Mouse (Mus musculus): ENCODE measurements around the gene Ifit2. TPM values are rescaled to one million over a fixed set of nuclear protein-coding genes. Genes with fewer than 3 reads are reported as not detected.
A peak's percentile ranks its signal among the peaks of the same experiment; 100 is the strongest.
"Not testable (repeated sequence)": the region's sequence is repeated elsewhere in the genome, so short reads cannot be mapped to it uniquely, and the experiment has no call there.

The Ifit2 gene
- polyA plus RNA-seq, 1 experiment from 2014 or later: 7.9 TPM

DNA sequence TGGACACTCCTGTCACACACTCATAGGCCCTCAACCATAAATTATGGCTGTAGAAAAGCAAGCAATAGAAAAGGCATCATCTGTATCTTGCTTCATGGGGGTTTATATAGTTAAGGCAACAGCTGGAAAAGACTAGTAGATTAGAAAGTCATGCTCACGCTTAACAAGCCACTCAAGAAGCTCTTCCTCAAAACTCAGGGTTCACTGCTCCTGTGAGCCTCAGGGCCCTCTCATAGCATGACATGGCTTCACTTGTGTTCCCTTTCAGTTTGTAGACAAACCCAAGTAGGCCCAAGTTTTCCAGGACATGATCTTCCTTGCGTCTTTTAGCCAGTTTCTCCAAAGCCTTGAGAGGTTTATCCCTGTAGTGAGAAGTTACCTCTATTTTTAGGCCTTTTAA lies 43.0 kb downstream of the Ifit2 start:
- Histone ChIP-seq H3K27ac (replicated peaks; ENCODE audit: low read depth, low read length) (no peak overlapping the region), H3K4me2 (ENCODE audit: low read length) (no peak overlapping the region), H3K36me3 (ENCODE audit: control insufficient read depth, insufficient read depth, low read length) (no peaks in the 10 kb centered on the region), H3K9ac (replicated peaks; ENCODE audit: low read length) (no peak overlapping the region), H3K4me1 (ENCODE audit: control insufficient read depth, insufficient read depth, low read length) (0 out of 2 replicates have a peak, but pooled peaks cover 2% of the 10 kb centered on the region), H3K9me3 (ENCODE audit: control insufficient read depth, low read length) (no peaks in the 10 kb centered on the region), H3K4me3 (replicated peaks; ENCODE audit: low read depth, low read length) (no peak overlapping the region), H3K27me3 (ENCODE audit: control insufficient read depth, insufficient read depth, low read length) (no peaks in the 10 kb centered on the region)
- WGBS: 92% methylated on average over 2 of the region's 2 CpGs
- ATAC-seq (ENCODE audit: low FRiP score, low TSS enrichment): no peak
- no peak for DNase-seq

DNA sequence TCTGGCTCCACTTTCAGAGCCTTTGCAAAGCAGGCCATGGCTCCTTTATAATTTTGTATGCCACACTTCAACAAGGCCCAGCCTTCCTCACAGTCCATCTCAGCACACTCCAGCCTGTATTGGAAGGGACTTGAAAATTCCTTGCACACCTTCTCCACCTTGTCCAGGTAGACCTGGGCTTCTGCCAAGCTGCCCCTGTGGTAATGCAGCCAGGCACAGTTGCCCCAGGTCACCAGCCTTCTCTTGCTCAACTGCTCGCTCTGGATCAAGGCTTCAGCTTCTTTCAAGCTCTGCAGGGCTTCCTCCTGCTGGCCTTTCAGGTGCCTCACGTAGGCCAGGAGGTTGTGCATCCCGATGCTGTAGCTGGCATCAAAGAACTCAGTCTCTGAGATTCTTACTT lies 44.0 kb downstream of the Ifit2 start:
- not testable (repeated sequence) for ATAC-seq (ENCODE audit: low FRiP score, low TSS enrichment); H3K4me2 ChIP-seq (ENCODE audit: low read length); H3K9ac ChIP-seq (replicated peaks; ENCODE audit: low read length); H3K4me1 ChIP-seq (ENCODE audit: control insufficient read depth, insufficient read depth, low read length); DNase-seq; H3K9me3 ChIP-seq (ENCODE audit: control insufficient read depth, low read length); H3K27ac ChIP-seq (replicated peaks; ENCODE audit: low read depth, low read length); H3K4me3 ChIP-seq (replicated peaks; ENCODE audit: low read depth, low read length); H3K27me3 ChIP-seq (ENCODE audit: control insufficient read depth, insufficient read depth, low read length); H3K36me3 ChIP-seq (ENCODE audit: control insufficient read depth, insufficient read depth, low read length)
- 75% methylated on average over 3 of the region's 3 CpGs for WGBS

- H3K4me1 ChIP-seq (ENCODE audit: control insufficient read depth, insufficient read depth, low read length): 0 out of 2 replicates have a peak, but pooled peaks cover 2% of the 10 kb centered on the region
- no peak overlapping the region for H3K9ac ChIP-seq (replicated peaks; ENCODE audit: low read length)
- H3K36me3 ChIP-seq (ENCODE audit: control insufficient read depth, insufficient read depth, low read length): no peaks in the 10 kb centered on the region
- no peak overlapping the region for H3K27ac ChIP-seq (replicated peaks; ENCODE audit: low read depth, low read length)
- no peaks in the 10 kb centered on the region for H3K9me3 ChIP-seq (ENCODE audit: control insufficient read depth, low read length)
- H3K4me3 ChIP-seq (replicated peaks; ENCODE audit: low read depth, low read length): no peak overlapping the region
- no peaks in the 10 kb centered on the region for H3K27me3 ChIP-seq (ENCODE audit: control insufficient read depth, insufficient read depth, low read length)
- H3K4me2 ChIP-seq (ENCODE audit: low read length): no peak overlapping the region
- DNase-seq (no peak), ATAC-seq (ENCODE audit: low FRiP score, low TSS enrichment) (no peak)
Measured at GRCm38 (mm10) chr19:34596811-34597210, 46.3 kb downstream of the Ifit2 start.

DNA sequence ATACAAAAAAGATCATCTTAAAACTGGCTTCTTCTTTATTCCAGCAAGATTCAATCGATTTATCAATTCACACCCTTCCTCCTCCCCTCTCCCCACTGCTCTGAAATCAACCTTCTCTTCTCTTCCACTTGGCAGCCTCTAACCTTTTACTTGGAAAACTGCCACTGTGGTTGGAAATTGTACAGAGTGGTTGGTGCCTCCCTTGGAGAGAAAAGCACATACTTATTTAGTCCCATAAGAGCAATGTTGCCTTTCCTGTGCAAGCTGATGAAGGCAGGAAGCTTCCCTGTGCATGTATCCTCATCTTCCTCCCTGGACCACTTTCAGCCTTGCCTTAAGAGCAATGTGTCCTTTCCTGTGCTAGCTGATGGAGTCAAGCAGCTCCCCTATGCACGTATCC lies 47.8 kb downstream of the Ifit2 start:
- Histone ChIP-seq H3K4me2 (ENCODE audit: low read length) (no peak overlapping the region), H3K9ac (replicated peaks; ENCODE audit: low read length) (no peak overlapping the region), H3K4me1 (ENCODE audit: control insufficient read depth, insufficient read depth, low read length) (0 out of 2 replicates have a peak, but pooled peaks cover 2% of the 10 kb centered on the region), H3K4me3 (replicated peaks; ENCODE audit: low read depth, low read length) (no peak overlapping the region), H3K36me3 (ENCODE audit: control insufficient read depth, insufficient read depth, low read length) (no peaks in the 10 kb centered on the region), H3K27ac (replicated peaks; ENCODE audit: low read depth, low read length) (no peak overlapping the region), H3K9me3 (ENCODE audit: control insufficient read depth, low read length) (no peaks in the 10 kb centered on the region), H3K27me3 (ENCODE audit: control insufficient read depth, insufficient read depth, low read length) (no peaks in the 10 kb centered on the region)
- ATAC-seq (ENCODE audit: low FRiP score, low TSS enrichment) (no peak), DNase-seq (peak; percentile 43)
- 85% methylated on average over 2 of the region's 2 CpGs for WGBS

DNA sequence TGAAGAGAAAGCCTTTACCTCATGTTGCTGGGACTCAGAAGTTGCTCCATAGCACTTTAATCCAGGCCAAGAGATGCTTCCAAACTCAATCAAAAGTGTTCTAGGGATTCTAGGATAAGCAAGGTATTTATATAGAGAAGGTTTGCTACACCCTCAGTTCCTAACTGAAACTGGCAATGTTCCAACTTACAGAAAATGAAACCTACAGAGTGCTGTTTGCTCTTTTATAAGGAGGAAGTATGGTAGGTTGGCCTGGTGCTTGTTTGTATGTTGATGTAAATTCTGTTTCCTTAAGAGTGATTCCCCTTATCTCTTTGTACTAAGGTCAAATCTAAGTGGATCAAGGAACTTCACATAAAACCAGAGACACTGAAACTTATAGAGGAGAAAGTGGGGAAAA lies 48.8 kb downstream of the Ifit2 start:
- not testable (repeated sequence) for ATAC-seq (ENCODE audit: low FRiP score, low TSS enrichment); H3K4me1 ChIP-seq (ENCODE audit: control insufficient read depth, insufficient read depth, low read length); H3K4me2 ChIP-seq (ENCODE audit: low read length); H3K27ac ChIP-seq (replicated peaks; ENCODE audit: low read depth, low read length); H3K9me3 ChIP-seq (ENCODE audit: control insufficient read depth, low read length); H3K9ac ChIP-seq (replicated peaks; ENCODE audit: low read length); H3K36me3 ChIP-seq (ENCODE audit: control insufficient read depth, insufficient read depth, low read length); H3K27me3 ChIP-seq (ENCODE audit: control insufficient read depth, insufficient read depth, low read length); H3K4me3 ChIP-seq (replicated peaks; ENCODE audit: low read depth, low read length); DNase-seq

DNA sequence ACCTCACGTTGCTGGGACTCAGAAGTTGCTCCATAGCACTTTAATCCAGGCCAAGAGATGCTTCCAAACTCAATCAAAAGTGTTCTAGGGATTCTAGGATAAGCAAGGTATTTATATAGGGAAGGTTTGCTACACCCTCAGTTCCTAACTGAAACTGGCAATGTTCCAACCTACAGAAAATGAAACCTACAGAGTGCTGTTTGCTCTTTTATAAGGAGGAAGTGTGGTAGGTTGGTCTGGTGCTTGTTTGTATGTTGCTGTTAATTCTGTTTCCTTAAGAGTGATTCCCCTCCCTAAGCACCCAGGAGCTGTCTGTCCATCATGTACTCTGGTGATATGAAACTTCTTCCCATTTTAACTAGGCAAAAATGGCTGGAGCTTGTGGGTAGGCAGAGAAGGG lies 51.4 kb downstream of the Ifit2 start, which contains the start of gene Ifit1bl1:
Gene Ifit1bl1 (minus strand): TSS at position 69 of the 400 bp plus-strand sequence.
- not testable (repeated sequence) for DNase-seq; H3K9ac ChIP-seq (replicated peaks; ENCODE audit: low read length); H3K36me3 ChIP-seq (ENCODE audit: control insufficient read depth, insufficient read depth, low read length); H3K27ac ChIP-seq (replicated peaks; ENCODE audit: low read depth, low read length); H3K9me3 ChIP-seq (ENCODE audit: control insufficient read depth, low read length); H3K4me3 ChIP-seq (replicated peaks; ENCODE audit: low read depth, low read length); H3K4me1 ChIP-seq (ENCODE audit: control insufficient read depth, insufficient read depth, low read length); H3K4me2 ChIP-seq (ENCODE audit: low read length); H3K27me3 ChIP-seq (ENCODE audit: control insufficient read depth, insufficient read depth, low read length)
- 50% methylated on average over 1 of the region's 1 CpGs for WGBS
- ATAC-seq (ENCODE audit: low FRiP score, low TSS enrichment): peak; percentile 21; the same call in 1 of the 2 replicates

GRCm38 (mm10) chr19:34605472-34605871 lies 55.0 kb downstream of the Ifit2 start:
- Histone ChIP-seq H3K9ac (replicated peaks; ENCODE audit: low read length) (no peak overlapping the region), H3K4me1 (ENCODE audit: control insufficient read depth, insufficient read depth, low read length) (no peaks in the 10 kb centered on the region), H3K36me3 (ENCODE audit: control insufficient read depth, insufficient read depth, low read length) (no peaks in the 10 kb centered on the region), H3K27me3 (ENCODE audit: control insufficient read depth, insufficient read depth, low read length) (no peaks in the 10 kb centered on the region), H3K4me2 (ENCODE audit: low read length) (no peak overlapping the region), H3K27ac (replicated peaks; ENCODE audit: low read depth, low read length) (no peak overlapping the region), H3K9me3 (ENCODE audit: control insufficient read depth, low read length) (no peaks in the 10 kb centered on the region), H3K4me3 (replicated peaks; ENCODE audit: low read depth, low read length) (no peak overlapping the region)
- DNase-seq: no peak
- 94% methylated on average over 3 of the region's 3 CpGs for WGBS
- ATAC-seq (ENCODE audit: low FRiP score, low TSS enrichment): no peak

DNA sequence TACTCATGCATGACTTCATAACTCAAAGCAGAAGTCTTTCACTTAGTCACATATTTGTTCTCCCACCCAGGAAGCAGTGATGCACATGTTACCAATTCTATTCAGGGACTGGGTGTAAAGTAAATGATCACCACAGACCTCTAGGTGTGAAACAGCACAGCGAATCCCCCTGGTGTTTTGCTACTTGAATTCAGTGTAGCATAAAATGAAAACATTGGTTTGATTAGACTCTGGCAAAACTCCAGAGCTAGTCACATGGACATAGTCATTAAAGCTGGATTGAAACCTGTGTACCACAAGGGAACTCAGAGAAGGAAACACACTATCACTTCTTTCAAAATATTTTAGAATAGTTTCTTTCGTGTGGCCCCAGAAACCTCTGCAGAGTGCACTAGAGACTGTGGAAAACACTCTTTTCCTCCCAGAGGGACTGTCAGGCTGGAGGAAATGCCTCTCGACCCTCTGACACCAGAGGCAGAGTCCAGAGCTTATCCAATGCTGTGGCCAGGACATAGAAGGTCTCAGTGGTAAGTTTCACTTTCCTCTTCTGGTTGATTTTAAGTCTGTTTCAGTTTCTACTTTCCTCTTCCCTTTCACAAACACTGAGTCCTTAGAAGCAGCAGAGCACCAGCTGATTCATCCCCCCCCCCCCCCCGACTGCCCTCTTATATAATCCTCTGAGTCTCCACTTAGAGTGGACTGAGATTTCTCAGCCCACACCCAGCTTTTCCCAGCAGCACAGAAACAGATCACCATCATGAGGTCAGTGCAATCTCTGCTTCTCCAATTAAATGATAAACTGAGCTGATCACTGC lies 57.0 kb downstream of the Ifit2 start, which contains the start of gene Ifit3b:
Gene Ifit3b (plus strand): TSS at position 734 of the 815 bp plus-strand sequence.
- not testable (repeated sequence) for H3K4me1 ChIP-seq (ENCODE audit: control insufficient read depth, insufficient read depth, low read length); H3K9me3 ChIP-seq (ENCODE audit: control insufficient read depth, low read length); H3K4me2 ChIP-seq (ENCODE audit: low read length); H3K9ac ChIP-seq (replicated peaks; ENCODE audit: low read length); H3K36me3 ChIP-seq (ENCODE audit: control insufficient read depth, insufficient read depth, low read length); H3K27ac ChIP-seq (replicated peaks; ENCODE audit: low read depth, low read length); H3K4me3 ChIP-seq (replicated peaks; ENCODE audit: low read depth, low read length); H3K27me3 ChIP-seq (ENCODE audit: control insufficient read depth, insufficient read depth, low read length)
- ATAC-seq (ENCODE audit: low FRiP score, low TSS enrichment) (peak; percentile 21; the same call in 1 of the 2 replicates), DNase-seq (peak; percentile 34)
- 67% methylated on average over 4 of the region's 4 CpGs for WGBS

DNA sequence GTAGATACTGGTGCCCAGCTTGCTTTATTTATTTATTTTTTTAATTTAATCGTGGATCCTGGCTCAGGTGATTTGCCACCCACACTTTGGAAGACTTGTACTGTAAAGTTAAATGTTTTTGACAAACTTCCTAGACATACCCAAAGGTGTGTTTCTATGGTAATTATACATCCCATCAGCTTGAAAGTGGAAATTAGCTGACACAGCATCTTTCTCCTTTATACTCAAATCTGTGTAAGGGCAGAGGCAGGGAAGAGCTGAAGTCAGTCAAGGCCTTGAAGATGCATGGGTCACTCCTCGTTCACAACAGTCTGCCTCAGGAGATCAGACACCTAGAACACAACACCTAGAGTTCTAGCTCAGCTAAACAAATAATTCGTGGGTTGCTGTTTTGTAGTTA lies 59.6 kb downstream of the Ifit2 start:
- H3K27me3 ChIP-seq (ENCODE audit: control insufficient read depth, insufficient read depth, low read length); H3K4me3 ChIP-seq (replicated peaks; ENCODE audit: low read depth, low read length); H3K4me1 ChIP-seq (ENCODE audit: control insufficient read depth, insufficient read depth, low read length); H3K9ac ChIP-seq (replicated peaks; ENCODE audit: low read length); H3K27ac ChIP-seq (replicated peaks; ENCODE audit: low read depth, low read length); H3K9me3 ChIP-seq (ENCODE audit: control insufficient read depth, low read length); H3K36me3 ChIP-seq (ENCODE audit: control insufficient read depth, insufficient read depth, low read length); ATAC-seq (ENCODE audit: low FRiP score, low TSS enrichment); H3K4me2 ChIP-seq (ENCODE audit: low read length); DNase-seq: not testable (repeated sequence)
- 81% methylated on average over 3 of the region's 3 CpGs for WGBS
